Mouse (Mus musculus): ENCODE measurements around the gene Pgghg. TPM values are rescaled to one million over a fixed set of nuclear protein-coding genes. Genes with fewer than 3 reads are reported as not detected.

Pgghg gene
- total RNA-seq, 2 experiments from 2014 or later: 31.6 to 37.2 TPM

DNA sequence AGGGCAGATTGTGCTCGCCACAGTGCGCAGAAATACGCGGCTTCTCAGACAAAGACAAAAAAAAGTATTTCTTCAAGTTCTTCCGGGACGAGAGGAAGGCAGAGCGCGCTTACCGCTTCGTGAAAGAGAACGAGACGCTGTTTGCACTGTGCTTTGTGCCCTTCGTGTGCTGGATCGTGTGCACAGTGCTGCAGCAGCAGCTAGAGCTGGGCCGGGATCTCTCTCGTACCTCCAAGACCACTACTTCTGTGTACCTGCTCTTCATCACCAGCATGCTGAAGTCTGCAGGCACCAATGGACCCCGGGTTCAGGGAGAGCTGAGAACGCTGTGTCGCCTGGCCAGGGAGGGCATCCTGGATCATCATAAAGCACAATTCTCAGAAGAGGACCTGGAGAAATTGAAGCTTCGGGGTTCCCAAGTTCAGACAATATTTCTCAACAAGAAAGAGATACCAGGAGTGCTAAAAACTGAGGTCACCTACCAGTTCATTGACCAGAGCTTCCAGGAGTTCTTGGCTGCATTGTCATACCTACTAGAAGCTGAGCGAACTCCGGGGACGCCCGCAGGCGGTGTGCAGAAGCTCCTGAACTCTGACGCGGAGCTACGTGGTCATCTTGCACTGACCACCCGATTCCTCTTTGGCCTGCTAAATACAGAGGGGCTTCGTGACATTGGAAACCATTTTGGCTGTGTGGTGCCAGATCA, 18.0 kb upstream of the Pgghg start:
- DNase-seq: no peak

DNA sequence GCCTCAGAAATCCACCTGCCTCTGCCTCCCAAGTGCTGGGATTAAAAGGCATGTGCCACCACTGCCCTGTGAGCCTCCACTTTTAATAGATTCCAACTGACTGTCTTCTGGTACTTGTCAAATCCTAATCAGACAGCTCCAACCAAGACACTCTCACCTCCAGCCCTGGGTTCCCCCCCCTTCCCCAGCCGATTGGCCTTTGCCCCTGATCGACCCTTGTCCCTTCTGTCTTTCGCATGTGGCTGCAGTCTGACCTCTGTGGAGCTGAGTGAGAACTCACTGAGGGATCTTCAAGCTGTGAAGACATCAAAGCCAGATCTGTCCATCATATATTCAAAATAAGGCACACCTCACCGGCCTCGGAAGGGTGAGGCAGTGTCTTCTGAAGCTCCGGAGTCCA, 14.0 kb upstream of the Pgghg start:
- DNase-seq: no peak

DNA sequence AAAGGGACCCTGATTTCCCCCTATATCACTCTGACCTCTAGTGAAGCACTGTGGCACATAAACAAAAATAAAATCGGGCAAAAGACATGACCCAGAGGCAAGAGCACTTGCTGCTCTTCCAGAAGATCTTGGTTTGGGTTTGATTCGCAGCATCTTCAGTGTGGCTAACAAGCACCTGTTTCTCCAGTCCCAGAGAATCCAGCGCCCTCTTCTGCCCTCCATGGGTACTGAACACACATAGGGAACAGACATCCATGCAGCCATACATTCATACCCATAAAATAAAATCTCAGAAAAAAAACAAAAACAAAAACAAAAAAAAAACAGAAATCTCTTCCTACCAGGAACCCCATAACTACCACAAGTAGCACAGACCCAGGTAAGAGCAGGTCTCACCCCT, 2.8 kb upstream of the Pgghg start:
- DNase-seq: no peak

DNA sequence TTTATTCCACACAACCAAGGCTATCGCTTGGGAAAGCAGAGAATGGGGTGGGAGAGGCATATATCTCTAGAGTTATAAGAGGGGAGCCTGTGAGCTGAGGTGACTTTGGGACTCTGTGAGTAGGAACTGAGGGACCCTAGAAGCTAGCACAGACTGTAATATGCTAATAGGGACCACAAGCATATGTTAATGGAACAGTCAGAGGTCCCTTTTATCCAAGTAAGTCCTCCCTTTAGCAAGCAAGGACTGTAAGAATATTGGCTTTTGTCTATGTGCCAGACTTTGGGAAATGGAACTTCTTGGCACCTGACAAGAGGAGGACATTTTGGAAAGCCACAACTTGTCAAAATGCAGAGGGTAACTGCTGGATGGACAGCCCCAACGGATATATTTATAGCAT, 2.3 kb upstream of the Pgghg start:
- DNase-seq: no peak

DNA sequence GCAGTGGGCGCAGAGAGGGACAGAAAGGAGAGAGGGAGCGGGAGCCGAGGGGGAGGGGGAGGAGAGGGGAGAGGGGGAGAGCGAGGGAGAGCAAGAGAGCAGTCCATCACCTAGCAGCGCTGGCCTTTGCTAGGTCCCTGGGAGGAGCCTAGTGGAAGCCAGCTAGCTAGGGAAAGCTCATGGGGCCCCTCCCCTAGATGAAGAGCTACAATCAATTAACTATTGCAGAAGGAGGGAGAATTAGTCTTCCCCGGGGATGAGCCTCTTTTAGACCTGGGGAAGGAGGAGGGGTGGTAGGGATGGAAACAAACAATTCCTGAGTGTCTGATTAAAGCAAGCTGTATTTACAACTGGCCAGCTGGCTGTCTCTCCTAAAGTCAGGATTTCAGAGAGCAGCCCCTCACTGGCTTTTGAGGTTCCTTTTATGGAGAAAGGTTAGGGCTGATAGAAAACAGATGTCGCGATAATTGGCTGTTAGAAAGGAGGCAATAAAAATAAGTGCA, 1.5 kb upstream of the Pgghg start:
- DNase-seq: no peak

DNA sequence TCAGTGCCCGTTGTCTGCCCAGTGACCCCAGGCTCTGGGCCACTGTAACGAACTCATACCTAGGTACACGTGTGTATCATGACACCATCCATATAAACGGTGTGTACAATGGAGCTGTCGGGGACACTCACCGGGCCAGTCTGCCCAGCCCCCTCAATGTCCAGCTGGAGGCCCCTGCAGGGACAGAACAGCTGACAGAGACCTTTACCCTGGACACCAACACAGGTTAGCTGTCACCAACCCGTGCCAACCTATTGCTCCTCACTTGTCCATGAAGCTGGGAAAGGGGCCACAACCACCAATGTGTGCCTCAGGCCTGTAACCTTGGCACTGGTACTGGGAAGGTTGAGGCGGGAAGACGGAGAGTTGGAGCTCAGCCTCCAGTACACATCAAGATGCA, 1.1 kb downstream of the Pgghg start:
- DNase-seq: peak; percentile 52

DNA sequence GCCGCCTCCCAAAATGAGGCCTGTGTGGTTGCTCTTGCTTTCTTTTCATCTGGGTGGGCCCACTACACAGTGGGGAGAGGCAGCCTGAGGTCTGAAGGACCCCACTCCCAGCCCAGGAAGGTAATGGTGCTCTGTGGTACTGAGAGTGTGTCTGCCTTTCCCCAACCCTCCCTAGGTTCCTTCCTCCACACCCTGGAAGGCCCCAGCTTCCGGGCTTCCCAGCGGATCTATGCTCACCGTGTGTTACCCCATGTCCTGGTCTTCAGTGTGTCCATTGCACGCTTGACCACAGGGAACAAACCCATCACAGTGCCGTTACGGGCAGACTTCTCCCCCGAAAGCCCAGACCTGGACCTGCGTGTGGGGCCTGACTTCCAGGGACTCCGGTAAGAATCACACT, 1.6 kb downstream of the Pgghg start:
- DNase-seq: no peak

DNA sequence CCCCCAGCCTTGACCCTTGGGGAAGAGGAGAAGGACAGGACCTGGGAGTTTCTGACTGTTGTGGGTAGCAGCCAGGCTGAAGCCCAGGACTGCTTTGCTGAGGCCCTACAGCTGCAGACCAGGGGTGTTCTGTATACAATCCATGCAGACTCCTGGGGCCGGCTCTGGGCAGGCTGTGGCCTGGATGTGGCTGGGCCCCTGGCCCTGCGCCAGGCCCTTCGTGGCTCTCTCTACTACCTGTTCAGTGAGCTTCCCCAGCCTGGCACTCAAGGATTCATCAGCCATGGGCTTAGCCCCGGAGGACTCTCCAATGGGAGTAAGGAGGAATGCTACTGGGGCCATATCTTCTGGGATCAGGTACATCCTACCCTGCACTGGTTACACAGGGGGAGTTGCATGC, 2.2 kb downstream of the Pgghg start:
- no peak for DNase-seq

DNA sequence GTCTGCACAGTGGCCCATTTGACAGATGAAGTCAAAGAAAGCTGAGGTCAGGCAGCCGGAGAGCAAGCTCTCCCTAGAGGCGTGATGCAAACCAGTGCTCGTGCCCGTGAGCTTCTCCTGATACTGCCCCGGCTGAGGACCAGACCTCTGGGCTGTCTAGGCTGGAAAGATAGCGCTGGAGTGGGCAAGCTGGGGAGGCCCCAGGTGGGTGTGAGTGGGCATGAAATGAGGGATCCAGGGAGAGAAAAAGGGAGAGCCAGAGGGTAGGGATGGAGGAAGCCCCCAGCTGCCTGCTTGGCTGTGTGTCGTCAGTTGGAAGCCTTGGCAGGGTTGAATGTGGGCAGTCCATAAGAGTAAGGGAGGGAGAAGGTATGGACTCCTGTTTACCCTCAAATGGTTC, 3.0 kb downstream of the Pgghg start:
- DNase-seq: no peak

DNA sequence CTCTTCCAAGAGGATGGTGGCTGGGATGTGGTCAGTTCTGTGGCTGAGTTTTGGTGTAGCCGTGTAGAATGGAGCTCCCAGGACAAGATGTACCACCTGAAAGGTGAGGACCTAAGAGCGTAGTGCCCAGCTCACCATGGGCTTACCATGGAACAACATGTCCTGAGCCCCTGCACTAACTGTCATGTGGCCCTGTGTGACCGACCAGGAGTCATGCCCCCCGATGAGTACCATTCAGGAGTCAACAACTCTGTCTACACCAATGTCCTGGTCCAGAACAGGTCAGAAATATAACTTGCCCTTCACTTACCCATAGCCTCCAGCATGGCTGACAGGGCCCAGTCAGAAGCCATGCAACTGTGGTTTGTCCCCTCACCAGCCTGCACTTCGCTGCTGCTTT, 4.1 kb downstream of the Pgghg start:
- DNase-seq: no peak

DNA sequence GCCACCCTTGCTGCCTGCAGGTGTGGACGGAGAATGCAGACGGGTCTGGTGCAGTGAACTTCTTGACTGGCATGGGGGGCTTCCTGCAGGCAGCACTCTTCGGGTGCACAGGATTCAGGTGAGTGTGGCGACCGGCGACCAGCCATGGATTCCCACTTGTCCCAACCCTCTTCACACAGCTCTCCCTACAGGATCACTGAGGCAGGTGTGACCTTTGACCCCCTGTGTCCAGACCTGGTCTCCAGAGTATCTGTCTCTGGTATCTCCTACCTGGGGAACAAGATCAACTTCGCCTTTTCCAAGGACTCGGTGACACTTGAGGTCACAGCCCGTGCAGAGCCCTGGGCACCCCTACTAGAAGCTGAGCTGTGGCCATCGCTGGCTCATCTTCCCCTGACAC, 5.1 kb downstream of the Pgghg start:
- DNase-seq: no peak

DNA sequence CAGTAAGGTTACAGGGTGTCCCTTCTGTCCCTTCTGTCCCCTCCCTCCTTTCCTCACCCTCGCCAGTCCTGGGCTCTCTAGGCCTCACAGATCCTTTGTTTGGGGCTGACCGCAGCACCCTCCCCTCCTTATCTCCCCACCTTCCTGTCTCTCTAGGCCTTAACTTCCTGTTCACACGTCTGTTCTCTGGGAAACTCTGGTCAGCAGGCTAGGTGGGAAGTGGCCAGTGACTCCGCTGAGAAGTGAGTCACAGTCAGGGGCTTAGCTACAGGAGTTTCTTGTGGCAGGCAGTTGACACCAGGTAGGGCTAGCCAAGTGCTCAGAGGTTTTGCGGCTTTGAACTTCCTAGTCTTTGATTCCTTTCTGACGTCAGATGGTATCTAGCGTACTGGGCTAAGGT, 5.8 kb downstream of the Pgghg start:
- DNase-seq: no peak

DNA sequence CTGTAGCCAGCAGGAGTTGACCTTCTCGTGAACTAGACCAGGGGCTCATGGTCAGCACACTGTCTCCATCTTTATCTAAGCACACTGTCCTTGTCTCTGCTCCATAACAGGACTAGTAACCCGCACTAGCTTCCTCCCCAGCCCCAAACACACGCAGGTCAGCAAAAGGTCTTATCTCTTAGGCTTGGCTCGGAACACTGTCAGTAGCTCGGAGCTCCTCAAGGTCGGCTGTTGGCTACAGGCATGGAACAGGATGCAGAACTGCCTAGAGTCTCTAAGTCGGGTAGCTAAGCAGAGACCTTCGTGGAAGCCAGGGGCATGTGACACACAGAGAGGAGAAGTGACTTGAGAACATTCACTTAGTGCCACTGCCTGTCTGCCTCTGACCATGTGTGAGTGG, 7.0 kb downstream of the Pgghg start:
- DNase-seq: peak; percentile 72

DNA sequence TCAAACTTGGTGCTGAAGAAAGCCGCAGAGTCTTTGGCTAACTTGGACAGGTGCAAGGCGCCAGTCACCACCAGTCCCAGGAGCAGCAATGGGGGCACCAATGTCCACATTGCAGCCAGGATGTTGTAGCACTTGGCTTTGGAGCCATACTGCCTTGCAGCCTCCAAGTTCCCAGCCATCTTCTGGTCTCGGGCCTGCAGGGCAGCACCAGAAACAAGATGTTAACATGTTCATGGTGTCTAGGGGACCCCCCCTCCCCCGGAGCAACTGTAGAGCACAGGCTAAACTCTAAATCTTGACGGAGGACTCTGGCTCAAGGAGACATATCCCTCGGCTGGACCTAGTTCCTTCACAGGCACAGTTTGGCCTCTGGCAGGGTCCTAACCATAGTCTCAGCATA, 8.1 kb downstream of the Pgghg start:
- no peak for DNase-seq

DNA sequence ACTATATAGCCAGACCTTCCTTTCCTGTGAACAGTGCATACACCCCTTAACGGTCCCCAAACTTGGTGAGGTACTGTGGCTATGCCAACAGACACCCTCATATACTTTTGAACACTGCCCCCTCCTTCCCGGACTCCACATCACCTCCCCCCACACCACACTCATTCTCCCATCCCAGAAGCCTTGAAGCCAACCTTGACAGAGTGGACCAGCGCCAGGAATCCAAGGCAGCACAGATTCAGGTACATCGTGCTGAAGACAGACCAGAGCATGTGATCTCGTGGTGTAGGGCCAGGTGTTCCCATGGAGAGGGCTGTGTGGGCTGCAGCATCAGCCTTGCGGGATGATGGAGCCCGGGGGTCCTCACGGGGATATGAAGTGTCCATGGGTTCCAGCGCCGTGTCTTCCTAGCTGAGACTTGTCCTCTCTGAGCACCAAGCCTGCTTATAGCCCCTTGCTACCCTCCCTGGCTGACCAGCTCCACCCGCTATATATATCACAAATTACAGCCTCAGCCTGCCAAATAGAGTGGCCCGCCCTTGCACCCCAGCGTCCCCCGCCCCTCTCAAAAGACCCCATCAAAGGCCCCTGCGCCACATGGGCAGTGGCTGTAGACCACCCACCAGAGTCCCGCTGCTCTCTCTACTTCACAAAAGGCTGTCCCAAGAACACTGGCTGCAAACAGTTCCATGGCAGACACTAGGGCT, 8.8 kb downstream of the Pgghg start, which contains the start of gene Ifitm5:
Gene Ifitm5, minus strand, starts transcription at position 468 of the 707 bp plus-strand sequence.
- DNase-seq: peak; percentile 68

DNA sequence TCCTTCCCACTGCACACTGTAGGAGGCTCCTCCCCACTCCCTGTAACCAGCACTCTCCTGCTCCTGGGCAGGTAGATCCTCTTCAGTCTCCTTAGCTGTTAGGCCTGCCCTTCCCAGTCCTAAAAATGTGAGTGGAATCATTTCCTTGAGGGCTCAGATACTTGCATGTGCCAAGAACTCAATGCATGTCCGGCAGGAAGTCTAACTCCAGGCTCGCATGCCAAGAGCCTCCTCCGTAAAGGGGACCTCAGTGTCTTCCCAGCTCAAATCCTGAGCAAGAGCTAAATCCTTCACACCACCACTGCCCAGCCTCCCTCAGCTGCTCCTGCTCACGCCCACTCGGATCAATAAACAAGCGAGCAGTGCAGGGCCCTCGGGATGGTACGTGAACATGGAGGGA, 9.9 kb downstream of the Pgghg start:
- no peak for DNase-seq

DNA sequence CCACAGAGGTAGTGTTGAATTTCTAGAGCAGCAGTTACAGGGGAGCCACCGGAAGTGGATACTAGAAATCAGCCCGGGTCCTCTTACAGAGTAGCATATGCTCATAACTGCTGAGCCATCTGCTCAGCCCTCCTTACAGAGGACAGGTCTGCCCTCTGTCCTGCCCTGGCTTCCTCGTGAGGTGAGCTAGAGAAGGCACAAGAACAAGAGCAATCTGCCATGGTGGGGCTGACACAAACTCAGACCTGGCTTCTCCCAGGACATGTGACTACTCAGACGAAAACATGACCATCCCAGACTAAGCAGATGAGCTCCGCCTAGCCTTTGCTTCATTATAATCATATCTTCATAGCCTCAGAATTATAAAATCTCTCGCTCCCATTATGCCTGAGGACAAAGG, 10.6 kb downstream of the Pgghg start:
- DNase-seq: no peak

DNA sequence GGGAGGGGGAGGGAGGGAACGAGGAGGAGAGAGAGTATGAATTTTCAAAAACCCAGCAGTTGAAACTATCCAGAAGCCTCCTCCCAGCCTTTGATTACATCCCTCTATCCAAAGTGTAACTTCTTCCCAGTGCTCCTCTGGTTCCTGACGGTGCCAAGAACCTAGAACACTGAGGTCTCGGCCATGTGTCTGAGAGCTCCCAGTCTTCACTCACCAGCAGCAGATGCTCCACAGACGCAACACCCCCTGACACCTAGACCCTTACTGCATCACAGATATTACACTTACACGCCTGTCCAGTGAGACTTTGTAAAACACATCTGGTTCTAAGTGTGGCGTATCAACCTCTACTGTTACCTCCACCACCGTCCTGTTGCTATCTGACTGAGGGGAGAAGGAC, 11.2 kb downstream of the Pgghg start:
- no peak for DNase-seq

DNA sequence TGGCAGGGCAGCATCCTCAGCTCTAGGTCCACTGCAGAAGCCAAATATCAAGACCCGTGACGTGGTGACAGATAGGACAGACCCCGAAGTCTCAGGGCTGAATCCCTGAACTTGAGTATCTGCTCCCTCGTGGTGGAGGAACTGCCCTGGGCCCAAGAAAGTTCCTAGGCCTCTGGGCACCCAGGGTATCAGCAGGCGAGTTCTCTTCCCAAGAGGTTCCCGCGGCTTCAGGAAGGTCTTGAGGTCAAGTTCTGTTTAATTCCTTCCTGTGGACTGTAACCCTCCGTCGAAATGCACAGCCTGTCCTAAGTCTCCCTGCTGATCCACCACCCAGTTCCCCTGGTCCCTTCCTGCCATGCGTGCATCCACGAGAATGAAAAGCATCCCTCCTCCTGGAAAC, 11.9 kb downstream of the Pgghg start:
- DNase-seq: no peak

DNA sequence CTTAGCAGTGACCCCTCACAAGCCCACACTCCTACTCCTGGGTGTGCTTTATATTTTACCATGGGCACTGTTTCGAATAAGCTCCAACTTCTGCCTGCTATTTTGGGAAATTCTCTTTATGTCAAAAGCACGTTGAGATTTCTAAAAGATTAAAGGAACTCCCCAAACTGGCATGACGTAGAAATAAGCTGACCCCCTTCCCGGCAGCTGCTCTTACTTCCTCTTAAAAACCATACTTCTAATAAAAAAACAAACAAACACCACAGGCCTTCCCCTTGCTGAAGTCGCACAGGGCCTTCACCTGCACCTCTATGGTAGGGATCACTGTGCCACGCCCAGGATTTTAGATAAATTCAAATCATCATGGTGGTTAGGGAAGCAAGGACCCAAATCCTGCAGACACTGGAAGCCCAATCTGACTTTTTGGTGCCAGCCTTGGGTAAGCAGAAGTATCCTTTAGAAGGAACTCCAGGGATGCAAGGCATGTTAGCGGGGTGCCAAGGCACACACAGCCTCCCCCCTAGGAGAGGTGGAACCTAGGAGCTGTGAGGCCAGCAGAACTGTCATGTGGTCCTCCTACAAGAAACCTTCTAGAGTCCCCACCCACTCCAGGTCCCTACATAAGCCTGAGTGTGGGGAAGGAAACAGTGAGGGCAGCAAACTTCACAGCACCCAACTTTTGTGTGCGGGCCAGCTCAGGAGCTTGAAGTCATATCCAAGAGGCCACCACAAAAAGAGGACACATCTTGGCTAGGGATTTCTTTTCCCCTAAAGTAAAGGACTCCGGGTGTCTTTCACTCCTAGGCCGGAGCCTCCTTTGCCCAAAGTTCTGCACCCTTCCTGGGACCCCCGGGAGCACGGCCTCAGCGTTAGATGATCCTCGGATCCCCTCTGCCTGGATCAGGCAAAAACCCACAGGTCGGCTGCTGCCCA, 12.9 kb downstream of the Pgghg start:
- no peak for DNase-seq

DNA sequence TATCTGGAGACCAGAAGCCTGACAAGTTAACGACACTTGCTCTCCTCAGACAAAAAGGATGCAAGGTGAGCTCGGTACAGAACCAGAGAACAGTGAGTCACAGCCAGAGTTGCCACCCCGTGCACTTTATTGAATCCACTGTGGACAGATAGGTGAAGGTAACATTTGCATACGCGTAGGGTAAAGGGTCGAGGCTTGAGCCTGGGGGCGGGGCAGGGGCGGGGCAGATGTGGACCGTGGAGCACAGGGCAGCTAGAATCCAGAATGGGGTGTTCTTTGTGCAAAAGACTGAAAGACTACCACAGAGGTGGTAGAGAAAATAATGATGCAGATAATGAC, 13.5 kb downstream of the Pgghg start:
- DNase-seq: peak; percentile 62

DNA sequence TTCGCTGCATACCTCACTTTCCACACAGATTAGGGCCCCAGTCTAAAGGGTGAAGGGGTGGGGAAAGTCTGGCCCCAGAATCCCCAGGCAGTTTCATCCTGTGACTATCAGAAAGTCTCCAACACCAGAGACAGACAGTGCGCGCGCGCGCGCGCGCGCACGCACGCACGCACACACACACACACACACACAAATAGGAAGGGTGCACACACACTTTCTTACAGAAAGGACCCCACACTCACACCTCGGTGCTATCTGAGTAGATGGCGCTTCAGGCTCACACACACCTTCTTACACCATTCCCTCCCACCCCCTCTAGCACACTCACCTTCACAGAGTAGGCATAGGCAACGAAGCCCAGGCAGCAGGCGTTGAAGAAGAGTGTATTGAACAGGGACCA, 14.2 kb downstream of the Pgghg start:
- no peak for DNase-seq
